Mouse (Mus musculus) midbrain, embryonic 16.5 days (tissue): ENCODE measurements around the gene Socs7. TPM values are rescaled to one million over a fixed set of nuclear protein-coding genes. Genes with fewer than 3 reads are reported as not detected.

Source experiments
- ATAC-seq: fragments of 200-750 bp; cut with Nextera tagmentation; 2 replicates; pipeline ENCODE4 v1.8.0; 2017; ENCODE audit warnings: moderate TSS enrichment
- H3K27ac ChIP-seq: fragments of 300-500 bp; sonication (generic); 2 replicates; pipeline ENCODE4 v1.5.1; 2014; ENCODE audit warnings: mild to moderate bottlenecking, low read length, mixed read lengths
- H3K27me3 ChIP-seq: fragments of 300-500 bp; sonication (generic); 2 replicates; pipeline ENCODE4 v1.6.1; 2014; ENCODE audit warnings: low read depth, low read length, mixed read lengths; ENCODE audit not compliant: control insufficient read depth, insufficient read depth
- H3K36me3 ChIP-seq: fragments of 300-500 bp; sonication (generic); 2 replicates; pipeline ENCODE4 v1.6.1; 2014; ENCODE audit warnings: mild to moderate bottlenecking, low read length, moderate library complexity, mixed read lengths; ENCODE audit not compliant: control insufficient read depth, insufficient read depth
- H3K4me1 ChIP-seq: fragments of 300-500 bp; sonication (generic); 2 replicates; pipeline ENCODE4 v1.6.1; 2014; ENCODE audit warnings: mild to moderate bottlenecking, low read length, mixed read lengths; ENCODE audit not compliant: control insufficient read depth, insufficient read depth
- H3K4me2 ChIP-seq: fragments of 300-500 bp; sonication (generic); 2 replicates; pipeline ENCODE4 v1.6.1; 2014; ENCODE audit warnings: mild to moderate bottlenecking, low read length, mixed read lengths
- H3K4me3 ChIP-seq: fragments of 300-500 bp; sonication (generic); 2 replicates; pipeline ENCODE4 v1.5.1; 2014; ENCODE audit warnings: low read depth, mild to moderate bottlenecking, low read length, moderate library complexity, mixed read lengths
- H3K9ac ChIP-seq: fragments of 300-500 bp; sonication (generic); 2 replicates; pipeline ENCODE4 v1.6.1; 2014; ENCODE audit warnings: low read depth, low read length, mixed read lengths
- H3K9me3 ChIP-seq: fragments of 300-500 bp; sonication (generic); replicated peaks from 2 replicates; pipeline ENCODE4 v1.6.1; 2014; ENCODE audit warnings: mild to moderate bottlenecking, low read length, mixed read lengths; ENCODE audit not compliant: control insufficient read depth, poor library complexity, severe bottlenecking
- WGBS: fragments of 180-500 bp; shearing (Covaris S2); extraction: QIAGEN DNeasy Blood & Tissue Kit; methylation state at CpG from one replicate; pipeline ENCODE4 v1.1.7; 2014; 5-methylcytosine and 5-hydroxymethylcytosine counted together
- polyA plus RNA-seq: library from polyadenylated mRNA; unstranded; fragments of >200 nt; fragmentation: Nextera tagmentation; extraction: Ambion mirVana; gene quantifications from 2 replicates; pipeline ENCODE4 v1.2.1, GENCODE M21; 2015

Gene Socs7
- polyA plus RNA-seq, 1 experiment from 2014 or later, result 8.5 TPM

DNA sequence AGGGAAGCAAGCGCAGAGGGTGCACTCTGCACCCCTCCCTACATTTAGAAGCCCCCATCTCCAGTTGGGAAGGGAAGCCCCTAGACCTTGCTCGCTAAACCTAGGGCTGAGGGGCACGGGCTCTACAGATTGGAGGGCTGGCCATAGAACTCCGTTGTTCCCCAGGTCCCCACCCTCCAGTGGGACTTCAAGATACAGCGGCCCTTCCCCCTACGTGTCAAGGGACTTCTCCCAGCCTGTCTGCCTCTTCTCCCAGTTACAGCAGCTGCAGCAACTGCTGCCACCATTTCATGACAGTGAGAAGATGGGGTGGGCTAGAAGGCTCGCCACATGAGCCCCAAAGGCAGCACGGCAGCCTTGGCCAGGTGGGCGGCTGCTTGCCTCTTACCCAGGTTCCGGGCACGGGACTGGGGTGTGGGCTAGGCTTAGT, 42.4 kb downstream of the Socs7 start:
- Histone ChIP-seq H3K4me1 (peaks cover 30% of the 10 kb centered on the region), H3K27me3 (no peaks in the 10 kb centered on the region)

DNA sequence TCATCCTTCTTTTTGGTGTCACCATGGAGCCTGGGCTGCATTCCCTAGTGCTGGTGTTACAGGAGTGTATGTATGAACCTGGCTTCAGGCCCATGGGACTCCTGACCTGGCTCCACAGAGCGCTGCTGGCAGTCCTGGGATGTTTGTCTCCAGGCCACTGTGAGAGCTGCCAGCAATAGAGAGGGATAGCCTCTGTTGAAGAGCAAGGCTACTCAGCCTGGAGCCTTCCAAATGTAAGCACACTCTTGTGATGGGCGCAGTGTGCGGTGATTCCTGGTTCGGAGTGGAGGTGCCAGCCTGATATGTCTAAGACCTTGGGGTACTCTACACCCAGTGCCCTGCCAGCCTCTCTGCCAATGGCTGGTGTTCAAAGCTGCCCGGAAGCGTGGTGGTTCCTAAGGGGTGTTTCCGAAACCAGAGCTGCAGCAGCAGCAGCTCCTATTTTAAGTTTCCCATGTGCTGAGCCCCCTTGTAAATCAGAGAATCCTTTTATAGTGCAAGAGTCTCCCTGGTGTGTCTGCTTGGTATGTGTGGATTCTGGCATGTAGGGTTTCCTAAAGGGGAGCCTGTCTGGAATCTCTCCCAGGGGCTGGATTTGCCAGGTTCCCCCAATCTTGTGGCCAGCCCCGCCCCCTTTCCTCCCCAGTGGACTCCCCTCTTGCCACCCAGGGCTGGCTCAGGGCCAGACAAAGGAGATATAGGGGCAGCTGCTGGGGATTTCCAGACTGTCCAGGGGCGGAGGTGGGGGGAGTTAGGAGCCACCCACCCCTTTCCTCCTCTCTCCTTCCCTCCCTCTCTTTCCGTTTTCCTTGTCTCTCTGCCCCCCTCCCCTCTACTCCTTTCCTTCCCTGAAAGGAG, 44.0 kb downstream of the Socs7 start:
- Histone ChIP-seq H3K27ac (no peak overlapping the region), H3K27me3 (no peaks in the 10 kb centered on the region), H3K36me3 (no peaks in the 10 kb centered on the region), H3K9ac (peak overlapping the region; percentile 77), H3K9me3 (no peaks in the 10 kb centered on the region), H3K4me2 (peak overlapping the region; percentile 74), H3K4me1 (peaks cover 25% of the 10 kb centered on the region), H3K4me3 (peak overlapping the region; percentile 63)
- 68% methylated on average over 10 of the region's 10 CpGs for WGBS
- ATAC-seq, result no peak

More for the DNA sequence above, 42.4 kb downstream of the Socs7 start:
- peak; percentile 46 for ATAC-seq
- Histone ChIP-seq H3K4me3 (peak overlapping the region; percentile 63), H3K9me3 (no peaks in the 10 kb centered on the region), H3K4me2 (peak overlapping the region; percentile 74), H3K27ac (peak overlapping the region; percentile 70), H3K36me3 (no peaks in the 10 kb centered on the region), H3K9ac (peak overlapping the region; percentile 77)
- WGBS, result 0% methylated on average over 11 of the region's 11 CpGs

DNA sequence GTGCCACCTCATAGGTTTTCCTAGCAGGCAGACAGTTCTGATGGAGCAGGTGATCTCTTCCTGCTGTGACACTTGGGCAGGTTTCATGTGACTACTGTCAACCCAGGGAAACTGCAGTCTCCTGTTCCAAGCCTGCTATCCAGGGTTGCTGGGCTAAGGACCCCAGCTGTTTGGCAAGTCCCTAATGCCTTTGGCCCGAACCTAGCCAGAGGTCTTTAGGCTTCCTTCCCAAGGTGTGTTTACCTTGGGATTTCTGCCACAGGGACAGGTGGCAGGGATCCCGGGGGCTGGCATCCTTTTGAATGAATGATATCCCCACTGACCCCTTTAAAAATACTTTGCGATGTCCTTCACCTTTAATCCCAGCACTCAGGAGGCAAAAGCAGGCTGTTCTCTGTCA, 45.1 kb downstream of the Socs7 start:
- 77% methylated on average over 3 of the region's 3 CpGs for WGBS
- Histone ChIP-seq H3K4me2 (no peak overlapping the region), H3K27me3 (no peaks in the 10 kb centered on the region), H3K36me3 (no peaks in the 10 kb centered on the region), H3K9me3 (no peaks in the 10 kb centered on the region), H3K4me3 (no peak overlapping the region), H3K4me1 (peaks cover 23% of the 10 kb centered on the region), H3K9ac (no peak overlapping the region), H3K27ac (no peak overlapping the region)
- ATAC-seq, result no peak

DNA sequence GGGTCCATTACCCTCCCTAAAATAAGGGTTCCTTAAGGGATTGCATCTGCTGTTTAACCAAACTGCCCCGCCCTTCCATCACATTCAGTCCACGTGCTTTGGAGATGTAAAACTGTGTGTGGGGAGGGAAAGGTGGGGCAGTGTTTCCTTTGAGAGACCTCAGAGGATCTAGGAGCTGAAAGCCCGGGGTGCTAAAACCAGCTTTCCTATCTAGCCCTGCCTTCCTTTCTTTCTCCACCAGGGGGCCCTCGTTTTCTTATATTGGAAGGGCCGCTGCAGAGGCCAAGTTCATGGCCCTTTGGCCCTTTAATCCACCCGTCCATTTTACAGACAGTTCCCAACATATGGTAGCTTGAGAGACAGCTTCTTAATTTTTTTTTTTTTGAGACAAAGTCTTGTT, 45.8 kb downstream of the Socs7 start:
- WGBS, result under 1% methylated on average over 6 of the region's 6 CpGs
- Histone ChIP-seq H3K27ac (no peak overlapping the region), H3K36me3 (no peaks in the 10 kb centered on the region), H3K27me3 (no peaks in the 10 kb centered on the region), H3K4me2 (no peak overlapping the region), H3K4me3 (no peak overlapping the region), H3K9me3 (no peaks in the 10 kb centered on the region), H3K4me1 (peaks cover 23% of the 10 kb centered on the region), H3K9ac (no peak overlapping the region)
- ATAC-seq, result no peak

GRCm38 (mm10) chr11:97410958-97411357, 48.6 kb downstream of the Socs7 start:
- 79% methylated on average over 4 of the region's 4 CpGs for WGBS
- no peak overlapping the region for H3K4me3 ChIP-seq
- H3K9me3 ChIP-seq, result no peaks in the 10 kb centered on the region
- ATAC-seq, result no peak
- H3K4me2 ChIP-seq, result no peak overlapping the region
- H3K36me3 ChIP-seq, result no peaks in the 10 kb centered on the region
- H3K27ac ChIP-seq, result no peak overlapping the region
- peaks cover 2% of the 10 kb centered on the region; the same call in 1 of the 2 replicates for H3K27me3 ChIP-seq
- H3K9ac ChIP-seq, result no peak overlapping the region
- peaks cover 21% of the 10 kb centered on the region for H3K4me1 ChIP-seq

DNA sequence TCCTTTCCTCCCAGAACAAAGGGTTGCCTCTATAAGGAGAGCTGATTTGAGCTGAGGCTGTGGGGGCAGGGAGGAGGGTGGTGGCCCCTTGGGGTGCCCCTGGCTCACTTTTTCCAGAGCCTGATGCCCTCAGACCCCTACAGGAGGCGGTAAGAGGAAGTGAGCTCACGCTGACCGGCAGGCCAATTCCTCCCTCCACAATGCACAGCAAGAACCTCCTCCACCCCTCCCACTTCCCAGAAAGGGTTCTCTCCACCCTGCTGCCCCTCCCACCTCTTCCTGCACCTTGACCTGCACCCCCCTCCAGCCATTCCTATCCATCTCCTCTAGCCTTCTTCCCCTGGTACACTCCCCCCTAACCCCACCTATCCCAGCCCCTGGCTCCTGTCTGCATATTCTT, 49.8 kb downstream of the Socs7 start:
- no peak overlapping the region for H3K4me2 ChIP-seq
- WGBS, result 29% methylated on average over 3 of the region's 3 CpGs
- H3K36me3 ChIP-seq, result no peaks in the 10 kb centered on the region
- no peak overlapping the region for H3K9ac ChIP-seq
- H3K27ac ChIP-seq, result no peak overlapping the region
- ATAC-seq, result no peak
- no peak overlapping the region for H3K4me3 ChIP-seq
- H3K27me3 ChIP-seq, result peaks cover 2% of the 10 kb centered on the region; the same call in 1 of the 2 replicates
- no peaks in the 10 kb centered on the region for H3K9me3 ChIP-seq
- peaks cover 10% of the 10 kb centered on the region for H3K4me1 ChIP-seq

DNA sequence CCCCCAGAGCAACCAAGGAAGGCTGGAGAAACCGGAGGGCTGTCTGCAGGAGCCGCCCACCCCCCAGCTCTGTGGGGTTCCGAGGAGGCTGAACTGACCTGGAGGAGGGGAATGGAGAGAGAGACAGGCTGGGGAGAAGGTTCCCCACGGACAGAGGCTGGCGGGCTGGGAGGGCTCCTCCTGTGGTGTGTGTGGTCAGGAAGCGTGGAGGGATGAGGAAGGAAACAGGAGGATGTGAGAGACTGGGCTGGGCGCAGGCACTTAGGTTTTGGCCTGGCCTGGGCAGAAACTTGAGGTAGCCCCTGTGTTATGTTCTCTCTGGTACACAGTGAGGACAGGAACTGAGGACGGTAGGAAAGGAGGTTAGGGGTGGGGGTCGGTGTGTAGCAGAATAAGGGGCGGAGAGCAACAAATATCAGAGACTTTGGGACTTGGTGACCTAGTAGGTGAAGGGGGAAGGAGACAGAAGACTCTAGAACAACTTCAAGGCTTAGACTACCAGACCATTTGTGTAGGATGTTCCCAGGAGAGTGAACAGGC, 50.5 kb downstream of the Socs7 start:
- Histone ChIP-seq H3K4me1 (peaks cover 10% of the 10 kb centered on the region), H3K4me2 (no peak overlapping the region), H3K9me3 (no peaks in the 10 kb centered on the region), H3K9ac (no peak overlapping the region), H3K4me3 (no peak overlapping the region), H3K36me3 (no peaks in the 10 kb centered on the region), H3K27ac (no peak overlapping the region), H3K27me3 (peaks cover 2% of the 10 kb centered on the region; the same call in 1 of the 2 replicates)
- WGBS, result 42% methylated on average over 10 of the region's 10 CpGs
- no peak for ATAC-seq

GRCm38 (mm10) chr11:97415330-97415711, 53.0 kb downstream of the Socs7 start, which contains the start of gene Arhgap23:
Arhgap23 (plus strand) TSS chr11:97415533.
- H3K4me1 ChIP-seq, result peaks cover 8% of the 10 kb centered on the region
- H3K27me3 ChIP-seq, result peaks cover 2% of the 10 kb centered on the region; the same call in 1 of the 2 replicates
- no peaks in the 10 kb centered on the region for H3K36me3 ChIP-seq
- 1% methylated on average over 29 of the region's 29 CpGs for WGBS
- peak within 1 kb of the TSS; percentile 52 for H3K4me2 ChIP-seq
- peak within 1 kb of the TSS; percentile 22; the same call in 1 of the 2 replicates for H3K27ac ChIP-seq
- peak within 1 kb of the TSS; percentile 53 for H3K9ac ChIP-seq
- peak within 1 kb of the TSS; percentile 37 for H3K4me3 ChIP-seq
- peak; percentile 44; the same call in 1 of the 2 replicates for ATAC-seq
- no peaks in the 10 kb centered on the region for H3K9me3 ChIP-seq
